Mouse (Mus musculus) layer of hippocampus, adult 11-12 months (tissue): ENCODE measurements around the gene Serpinb6a.
A peak's percentile ranks its signal among the peaks of the same experiment; 100 is the strongest.

Experiments used
- DNase-seq: peaks from one replicate; pipeline ENCODE4 v3.0.0; 2022; ENCODE audit warnings: low spot score

Serpinb6a gene

GRCm38 (mm10) chr13:34002058-34003006 lies at the start of gene Serpinb6a, which contains the start of gene Ripk1:
Gene Serpinb6a, minus strand, starts transcription at chr13:34002794.
Gene Ripk1, plus strand, starts transcription at chr13:34002363.
- DNase-seq, result peak; percentile 89

GRCm38 (mm10) chr13:34051692-34052091 lies 49.1 kb upstream of the Serpinb6a start:
- DNase-seq, result no peak

- no peak for DNase-seq
These were observed 47.9 kb upstream of the Serpinb6a start for GRCm38 (mm10) chr13:34050479-34050878.

GRCm38 (mm10) chr13:34047526-34047925 lies 44.9 kb upstream of the Serpinb6a start:
- DNase-seq, result no peak

GRCm38 (mm10) chr13:34046421-34047012 lies 43.9 kb upstream of the Serpinb6a start:
- peak; percentile 91 for DNase-seq

- DNase-seq, result no peak
These were observed 43.1 kb upstream of the Serpinb6a start for GRCm38 (mm10) chr13:34045511-34046249.

- no peak for DNase-seq
These were observed 41.3 kb upstream of the Serpinb6a start for GRCm38 (mm10) chr13:34043716-34044393.

GRCm38 (mm10) chr13:34040091-34040490 lies 37.5 kb upstream of the Serpinb6a start:
- DNase-seq, result no peak

- no peak for DNase-seq
These were observed 36.3 kb upstream of the Serpinb6a start for GRCm38 (mm10) chr13:34038901-34039341.

- DNase-seq, result no peak
These were observed 35.5 kb upstream of the Serpinb6a start for GRCm38 (mm10) chr13:34038056-34038432.

- peak; percentile 93 for DNase-seq
These were observed 34.8 kb upstream of the Serpinb6a start, which contains the start of gene Bphl for GRCm38 (mm10) chr13:34037172-34038055. Gene Bphl, plus strand, starts transcription at chr13:34037597.

GRCm38 (mm10) chr13:34036726-34037125 lies 34.1 kb upstream of the Serpinb6a start:
- DNase-seq, result no peak

GRCm38 (mm10) chr13:34035424-34035823 lies 32.8 kb upstream of the Serpinb6a start:
- DNase-seq, result no peak

- no peak for DNase-seq
These were observed 29.4 kb upstream of the Serpinb6a start for GRCm38 (mm10) chr13:34032041-34032440.

GRCm38 (mm10) chr13:34021998-34022397 lies 19.4 kb upstream of the Serpinb6a start:
- DNase-seq, result no peak

- DNase-seq, result no peak
These were observed 15.9 kb upstream of the Serpinb6a start for GRCm38 (mm10) chr13:34018521-34018920.

- no peak for DNase-seq
These were observed 14.5 kb upstream of the Serpinb6a start for GRCm38 (mm10) chr13:34016927-34017569.

- DNase-seq, result no peak
These were observed 4.6 kb upstream of the Serpinb6a start for GRCm38 (mm10) chr13:34007234-34007633.

GRCm38 (mm10) chr13:34003058-34003457 lies 464 bp upstream of the Serpinb6a start:
- DNase-seq, result no peak

- DNase-seq, result peak; percentile 76
These were observed 7.4 kb downstream of the Serpinb6a start for GRCm38 (mm10) chr13:33995197-33995596.
